Mouse (Mus musculus): ENCODE measurements around the gene Zfp759. TPM values are rescaled to one million over a fixed set of nuclear protein-coding genes. Genes with fewer than 3 reads are reported as not detected.
"Not testable (repeated sequence)": the region's sequence is repeated elsewhere in the genome, so short reads cannot be mapped to it uniquely, and the experiment has no call there.

Zfp759 gene
- 2.0 and 2.3 TPM in 2 replicates for polyA plus RNA-seq (2015; fragmentation: Nextera tagmentation; extraction: Ambion mirVana)

GRCm38 (mm10) chr13:67121360-67121759 lies at the start of gene Zfp759:
Zfp759 (plus strand) TSS chr13:67121660.
- not testable (repeated sequence) for ATAC-seq (ENCODE audit: insufficient number of reproducible peaks, low FRiP score, low TSS enrichment, low read depth); H3K9me3 ChIP-seq

DNA sequence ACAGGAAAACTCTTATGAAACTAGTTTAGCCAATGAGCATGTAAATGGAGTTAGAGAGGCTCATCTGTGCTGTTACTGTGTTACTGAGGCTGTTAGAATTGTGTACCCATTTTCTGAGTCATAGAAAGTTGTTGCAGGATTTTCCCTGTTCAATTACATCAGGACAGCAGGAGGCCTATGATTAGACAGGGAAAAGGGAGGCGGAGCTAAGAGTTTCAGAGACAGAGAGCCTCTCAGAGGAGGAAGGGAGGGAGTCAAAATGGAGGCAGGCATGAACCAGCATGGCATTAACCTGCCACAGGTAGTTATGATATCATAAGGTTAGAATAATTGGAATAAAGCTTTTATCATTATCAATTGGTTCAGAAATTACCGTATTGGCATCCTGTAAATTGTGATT lies 48.7 kb upstream of the Zfp759 start:
- Histone ChIP-seq H3K27me3 (no peaks in the 10 kb centered on the region), H3K27ac (no peak overlapping the region), H3K9me3 (peaks cover 19% of the 10 kb centered on the region), H3K4me1 (no peaks in the 10 kb centered on the region), H3K36me3 (peaks cover 66% of the 10 kb centered on the region), H3K9ac (no peak overlapping the region), H3K4me2 (no peak overlapping the region), H3K4me3 (no peak overlapping the region)
- ATAC-seq (ENCODE audit: insufficient number of reproducible peaks, low FRiP score, low TSS enrichment, low read depth), result no peak
- 94% methylated on average over 2 of the region's 2 CpGs for WGBS

More at GRCm38 (mm10) chr13:67121360-67121759, at the start of gene Zfp759:
- H3K9ac ChIP-seq, H3K4me3 ChIP-seq, H3K36me3 ChIP-seq, H3K4me2 ChIP-seq, H3K4me1 ChIP-seq, H3K27me3 ChIP-seq, H3K27ac ChIP-seq: not testable (repeated sequence)

- Histone ChIP-seq H3K36me3 (peaks cover 47% of the 10 kb centered on the region), H3K9ac (no peak overlapping the region), H3K27me3 (no peaks in the 10 kb centered on the region), H3K27ac (no peak overlapping the region), H3K9me3 (no peaks in the 10 kb centered on the region; the same call in 1 of the 2 replicates), H3K4me2 (no peak overlapping the region), H3K4me1 (0 out of 2 replicates have a peak, but pooled peaks cover 10% of the 10 kb centered on the region), H3K4me3 (no peak overlapping the region)
- no peak for ATAC-seq (ENCODE audit: insufficient number of reproducible peaks, low FRiP score, low TSS enrichment, low read depth)
- 77% methylated on average over 2 of the region's 2 CpGs for WGBS
Observed at GRCm38 (mm10) chr13:67077244-67077643, 44.2 kb upstream of the Zfp759 start.

- H3K4me2 ChIP-seq, result peak overlapping the region; percentile 71
- under 1% methylated on average over 24 of the region's 24 CpGs for WGBS
Observed at GRCm38 (mm10) chr13:67081142-67081713, 40.2 kb upstream of the Zfp759 start.

GRCm38 (mm10) chr13:67081946-67082345 lies 39.5 kb upstream of the Zfp759 start:
- Histone ChIP-seq H3K27ac (peak overlapping the region; percentile 87), H3K4me2 (peak overlapping the region; percentile 71), H3K36me3 (peaks cover 14% of the 10 kb centered on the region; the same call in 1 of the 2 replicates), H3K4me1 (0 out of 2 replicates have a peak, but pooled peaks cover 10% of the 10 kb centered on the region), H3K27me3 (no peaks in the 10 kb centered on the region), H3K4me3 (peak overlapping the region; percentile 62), H3K9me3 (no peaks in the 10 kb centered on the region), H3K9ac (peak overlapping the region; percentile 74; the same call in 1 of the 2 replicates)
- 68% methylated on average over 1 of the region's 1 CpGs for WGBS
- no peak for ATAC-seq (ENCODE audit: insufficient number of reproducible peaks, low FRiP score, low TSS enrichment, low read depth)

More at GRCm38 (mm10) chr13:67081142-67081713, 40.2 kb upstream of the Zfp759 start:
- peaks cover 19% of the 10 kb centered on the region for H3K36me3 ChIP-seq
- H3K4me3 ChIP-seq, result peak overlapping the region; percentile 62
- H3K9ac ChIP-seq, result peak overlapping the region; percentile 74
- no peaks in the 10 kb centered on the region for H3K27me3 ChIP-seq
- peak overlapping the region; percentile 87 for H3K27ac ChIP-seq
- 0 out of 2 replicates have a peak, but pooled peaks cover 10% of the 10 kb centered on the region for H3K4me1 ChIP-seq
- peak; percentile 98 for ATAC-seq (ENCODE audit: insufficient number of reproducible peaks, low FRiP score, low TSS enrichment, low read depth)
- H3K9me3 ChIP-seq, result no peaks in the 10 kb centered on the region

DNA sequence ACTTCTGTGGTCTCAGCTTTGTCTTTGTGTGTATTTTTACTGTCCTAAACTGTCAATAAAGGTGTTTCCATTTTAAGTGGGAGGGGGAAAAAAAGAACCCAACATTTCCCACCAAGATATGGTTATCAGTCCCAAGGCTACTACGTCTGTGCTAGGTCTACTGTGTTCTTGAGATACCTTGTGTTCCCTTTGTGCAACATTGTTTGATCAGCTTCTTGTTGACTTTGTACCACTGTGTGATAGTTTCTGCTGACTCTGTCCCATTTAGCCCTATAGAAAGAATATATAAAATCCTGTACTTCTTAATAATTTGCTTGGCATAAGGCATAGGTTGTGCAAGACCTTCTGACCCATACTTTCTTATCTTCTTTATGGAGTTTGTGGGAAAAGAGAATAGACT lies 31.3 kb upstream of the Zfp759 start:
- no peaks in the 10 kb centered on the region for H3K27me3 ChIP-seq
- no peak overlapping the region for H3K27ac ChIP-seq
- H3K36me3 ChIP-seq, result peaks cover 3% of the 10 kb centered on the region; the same call in 1 of the 2 replicates
- 88% methylated on average over 1 of the region's 1 CpGs for WGBS
- H3K4me3 ChIP-seq, result no peak overlapping the region
- H3K4me1 ChIP-seq, result no peaks in the 10 kb centered on the region
- no peak overlapping the region for H3K9ac ChIP-seq
- H3K4me2 ChIP-seq, result no peak overlapping the region
- no peaks in the 10 kb centered on the region for H3K9me3 ChIP-seq
- no peak for ATAC-seq (ENCODE audit: insufficient number of reproducible peaks, low FRiP score, low TSS enrichment, low read depth)

- ATAC-seq (ENCODE audit: insufficient number of reproducible peaks, low FRiP score, low TSS enrichment, low read depth), result no peak
- Histone ChIP-seq H3K4me3 (no peak within 1 kb of the TSS), H3K4me1 (no peaks in the 10 kb centered on the region), H3K4me2 (no peak within 1 kb of the TSS), H3K27me3 (no peaks in the 10 kb centered on the region), H3K36me3 (0 out of 2 replicates have a peak, but pooled peaks cover 10% of the 10 kb centered on the region), H3K9me3 (no peaks in the 10 kb centered on the region), H3K27ac (no peak within 1 kb of the TSS), H3K9ac (no peak within 1 kb of the TSS)
- 84% methylated on average over 10 of the region's 10 CpGs for WGBS
Observed at GRCm38 (mm10) chr13:67097876-67098275, 23.6 kb upstream of the Zfp759 start, which contains the start of gene Zfp708. Zfp708 (minus strand) TSS chr13:67097976.

GRCm38 (mm10) chr13:67107681-67108080 lies 13.8 kb upstream of the Zfp759 start:
- ATAC-seq (ENCODE audit: insufficient number of reproducible peaks, low FRiP score, low TSS enrichment, low read depth), result no peak
- WGBS, result 53% methylated on average over 9 of the region's 9 CpGs
- peak overlapping the region; percentile 95 for H3K27ac ChIP-seq

GRCm38 (mm10) chr13:67108194-67108820 lies 13.2 kb upstream of the Zfp759 start, which contains the start of gene Gm28557:
Gm28557 (minus strand) TSS chr13:67108604.
- H3K9me3 ChIP-seq, result no peaks in the 10 kb centered on the region; the same call in 1 of the 2 replicates
- peak within 1 kb of the TSS; percentile 67 for H3K4me3 ChIP-seq
- peak within 1 kb of the TSS; percentile 95 for H3K27ac ChIP-seq
- 0% methylated on average over 17 of the region's 17 CpGs for WGBS
- peak within 1 kb of the TSS; percentile 76 for H3K4me2 ChIP-seq
- peak; percentile 96 for ATAC-seq (ENCODE audit: insufficient number of reproducible peaks, low FRiP score, low TSS enrichment, low read depth)
- peaks cover 9% of the 10 kb centered on the region for H3K4me1 ChIP-seq
- H3K9ac ChIP-seq, result peak within 1 kb of the TSS; percentile 81
- no peaks in the 10 kb centered on the region for H3K27me3 ChIP-seq
- peaks cover 9% of the 10 kb centered on the region for H3K36me3 ChIP-seq

More at GRCm38 (mm10) chr13:67107681-67108080, 13.8 kb upstream of the Zfp759 start:
- Histone ChIP-seq H3K9ac (peak overlapping the region; percentile 81), H3K4me1 (peaks cover 9% of the 10 kb centered on the region), H3K4me2 (peak overlapping the region; percentile 76), H3K36me3 (peaks cover 9% of the 10 kb centered on the region), H3K4me3 (peak overlapping the region; percentile 67), H3K27me3 (no peaks in the 10 kb centered on the region), H3K9me3 (no peaks in the 10 kb centered on the region; the same call in 1 of the 2 replicates)

DNA sequence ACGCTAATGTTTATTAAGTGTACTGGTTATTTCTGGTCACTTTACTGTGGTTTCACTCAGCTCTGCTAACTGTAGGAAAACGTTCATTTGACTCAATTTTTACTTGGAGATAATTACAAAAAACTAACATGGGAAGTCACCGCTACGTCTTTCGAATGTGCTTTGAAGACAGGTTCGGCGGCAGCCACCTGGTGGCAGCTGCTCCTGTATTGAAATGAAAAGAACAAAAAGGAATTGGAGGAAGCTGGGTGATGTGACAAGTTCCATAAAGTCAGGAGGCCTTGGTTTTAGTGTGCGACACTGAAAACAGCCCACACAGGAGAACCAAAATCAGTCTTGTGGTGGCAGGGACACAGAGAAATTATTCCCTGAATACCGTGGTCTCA lies 12.6 kb upstream of the Zfp759 start:
- Histone ChIP-seq H3K27me3 (no peaks in the 10 kb centered on the region), H3K9me3 (no peaks in the 10 kb centered on the region; the same call in 1 of the 2 replicates), H3K4me3 (peak overlapping the region; percentile 67), H3K9ac (no peak overlapping the region), H3K36me3 (peaks cover 9% of the 10 kb centered on the region), H3K27ac (peak overlapping the region; percentile 95), H3K4me2 (peak overlapping the region; percentile 76), H3K4me1 (peaks cover 9% of the 10 kb centered on the region)
- 4% methylated on average over 9 of the region's 9 CpGs for WGBS
- peak; percentile 54; the same call in 1 of the 2 replicates for ATAC-seq (ENCODE audit: insufficient number of reproducible peaks, low FRiP score, low TSS enrichment, low read depth)

- ATAC-seq (ENCODE audit: insufficient number of reproducible peaks, low FRiP score, low TSS enrichment, low read depth), result no peak
- Histone ChIP-seq H3K27me3 (no peaks in the 10 kb centered on the region), H3K27ac (no peak overlapping the region), H3K36me3 (no peaks in the 10 kb centered on the region), H3K4me1 (peaks cover 9% of the 10 kb centered on the region), H3K4me2 (no peak overlapping the region), H3K9me3 (no peaks in the 10 kb centered on the region), H3K4me3 (no peak overlapping the region), H3K9ac (no peak overlapping the region)
- WGBS, result 80% methylated on average over 12 of the region's 12 CpGs
Observed at GRCm38 (mm10) chr13:67112096-67112495, 9.4 kb upstream of the Zfp759 start.

GRCm38 (mm10) chr13:67113287-67113686 lies 8.2 kb upstream of the Zfp759 start:
- ATAC-seq (ENCODE audit: insufficient number of reproducible peaks, low FRiP score, low TSS enrichment, low read depth), result no peak
- Histone ChIP-seq H3K4me1 (peaks cover 3% of the 10 kb centered on the region; the same call in 1 of the 2 replicates), H3K4me2 (no peak overlapping the region), H3K27ac (no peak overlapping the region), H3K27me3 (no peaks in the 10 kb centered on the region), H3K36me3 (no peaks in the 10 kb centered on the region), H3K4me3 (no peak overlapping the region), H3K9me3 (no peaks in the 10 kb centered on the region), H3K9ac (no peak overlapping the region)
- 87% methylated on average over 2 of the region's 2 CpGs for WGBS
